Mouse (Mus musculus) MEL (cell line): ENCODE measurements around the gene Nub1. TPM values are rescaled to one million over a fixed set of nuclear protein-coding genes. Genes with fewer than 3 reads are reported as not detected.

Source experiments
- DNase-seq: peaks from one replicate; pipeline ENCODE4 v3.0.0; 2011; ENCODE audit warnings: low read depth, low spot score
- H3K27ac ChIP-seq: 2 replicates; pipeline ENCODE4 v1.5.1; 2012; ENCODE audit warnings: low read depth, mild to moderate bottlenecking, control low read depth, low read length, moderate library complexity; ENCODE audit not compliant: control insufficient read depth
- H3K27me3 ChIP-seq, 2 experiments: fragments of 150-350 bp in 1 of 2; sonication (generic) in 1 of 2; 2 replicates each; pipeline ENCODE4 v1.6.1; 2012; ENCODE audit warnings: low read length in 2 of 2, mild to moderate bottlenecking in 2 of 2, improper control_type of control experiment in 1 of 2, moderate library complexity in 1 of 2; ENCODE audit not compliant: insufficient read depth in 2 of 2, control insufficient read depth in 1 of 2
- H3K36me3 ChIP-seq, 2 experiments: 2 replicates each; pipeline ENCODE4 v1.6.1; 2012 to 2014; ENCODE audit warnings: low read length in 2 of 2, improper control_type of control experiment in 1 of 2, inconsistent platforms in 1 of 2, mild to moderate bottlenecking in 1 of 2; ENCODE audit not compliant: insufficient read depth in 2 of 2, control insufficient read depth in 1 of 2
- H3K4me1 ChIP-seq, 2 experiments: fragments of 150-350 bp in 1 of 2; sonication (generic) in 1 of 2; 2 replicates each; pipeline ENCODE4 v1.6.1; 2012; ENCODE audit warnings: low read length in 2 of 2, improper control_type of control experiment in 1 of 2, mild to moderate bottlenecking in 1 of 2; ENCODE audit not compliant: insufficient read depth in 2 of 2, control insufficient read depth in 1 of 2
- H3K4me3 ChIP-seq, 2 experiments: fragments of 150-350 bp in 1 of 2; sonication (generic) in 1 of 2; 2 replicates each; pipeline ENCODE4 v1.5.1; 2012; ENCODE audit warnings: low read depth in 2 of 2, low read length in 2 of 2, mild to moderate bottlenecking in 2 of 2, moderate library complexity in 2 of 2, control low read depth in 1 of 2, improper control_type of control experiment in 1 of 2; ENCODE audit not compliant: control insufficient read depth in 1 of 2, insufficient read depth in 1 of 2
- H3K79me2 ChIP-seq: 2 replicates; pipeline ENCODE4 v1.6.1; 2012; ENCODE audit warnings: mild to moderate bottlenecking, low read length, moderate library complexity; ENCODE audit not compliant: control insufficient read depth, poor library complexity, insufficient read depth
- H3K9ac ChIP-seq: 2 replicates; pipeline ENCODE4 v1.6.1; 2012; ENCODE audit warnings: low read depth, mild to moderate bottlenecking, control low read depth, low read length, moderate library complexity; ENCODE audit not compliant: control insufficient read depth, poor library complexity, severe bottlenecking
- H3K9me3 ChIP-seq: fragments of 150-350 bp; sonication (generic); replicated peaks from 2 replicates; pipeline ENCODE4 v1.6.1; 2012; ENCODE audit warnings: mild to moderate bottlenecking, low read length, improper control_type of control experiment, moderate library complexity; ENCODE audit not compliant: insufficient read depth
- BHLHE40 ChIP-seq: IDR thresholded peaks from 2 replicates; pipeline ENCODE4 v1.6.1; 2012; ENCODE audit warnings: low read depth, mild to moderate bottlenecking, inconsistent platforms, low read length, improper control_type of control experiment, borderline replicate concordance
- CHD1 ChIP-seq: IDR thresholded peaks from 2 replicates; pipeline ENCODE4 v1.6.1; 2012; ENCODE audit warnings: low read depth, mild to moderate bottlenecking, inconsistent platforms, low read length, improper control_type of control experiment
- CHD2 ChIP-seq: IDR thresholded peaks from 2 replicates; pipeline ENCODE4 v1.6.1; 2011; ENCODE audit warnings: low read length, improper control_type of control experiment
- CTCF ChIP-seq, 3 experiments: IDR thresholded peaks in 2 of 3; conservative IDR thresholded peaks in 1 of 3; 2 replicates each; pipeline ENCODE4 v1.5.1; 2011 to 2012; ENCODE audit warnings: low read length in 3 of 3, low read depth in 2 of 3, mild to moderate bottlenecking in 2 of 3, improper control_type of control experiment in 1 of 3, inconsistent platforms in 1 of 3, mixed read lengths in 1 of 3, moderate library complexity in 1 of 3; ENCODE audit not compliant: control insufficient read depth in 1 of 3, insufficient read depth in 1 of 3, poor library complexity in 1 of 3, severe bottlenecking in 1 of 3
- E2F4 ChIP-seq: IDR thresholded peaks from 2 replicates; pipeline ENCODE4 v1.6.1; 2011; ENCODE audit warnings: low read depth, low read length, improper control_type of control experiment, borderline replicate concordance
- ELF1 ChIP-seq: IDR thresholded peaks from 2 replicates; pipeline ENCODE4 v1.6.1; 2014; ENCODE audit warnings: low read depth, mild to moderate bottlenecking, inconsistent platforms, low read length, improper control_type of control experiment, moderate library complexity
- EP300 ChIP-seq, 2 experiments: IDR thresholded peaks; 2 replicates each; pipeline ENCODE4 v1.6.1; 2011; ENCODE audit warnings: improper control_type of control experiment in 2 of 2, low read length in 2 of 2, low read depth in 1 of 2, mild to moderate bottlenecking in 1 of 2
- ETS1 ChIP-seq: IDR thresholded peaks from 2 replicates; pipeline ENCODE4 v1.6.1; 2012; ENCODE audit warnings: low read depth, mild to moderate bottlenecking, inconsistent platforms, low read length, improper control_type of control experiment, moderate library complexity
- GATA1 ChIP-seq: IDR thresholded peaks from 2 replicates; pipeline ENCODE4 v1.6.1; 2011; ENCODE audit warnings: low read depth, low read length, improper control_type of control experiment
- JUND ChIP-seq: IDR thresholded peaks from 2 replicates; pipeline ENCODE4 v1.6.1; 2011; ENCODE audit warnings: low read depth, mild to moderate bottlenecking, improper control_type of control experiment, low read length
- MAX ChIP-seq: IDR thresholded peaks from 2 replicates; pipeline ENCODE4 v1.6.1; 2011; ENCODE audit warnings: low read length, improper control_type of control experiment
- MAZ ChIP-seq: IDR thresholded peaks from 2 replicates; pipeline ENCODE4 v1.6.1; 2012; ENCODE audit warnings: low read depth, mild to moderate bottlenecking, inconsistent platforms, low read length, improper control_type of control experiment
- MEF2A ChIP-seq: IDR thresholded peaks from 2 replicates; pipeline ENCODE4 v1.6.1; 2014; ENCODE audit warnings: low read depth, mild to moderate bottlenecking, inconsistent platforms, low read length, improper control_type of control experiment; ENCODE audit not compliant: poor library complexity, insufficient replicate concordance, severe bottlenecking; ENCODE audit errors: extremely low read depth
- MYB ChIP-seq: IDR thresholded peaks from 2 replicates; pipeline ENCODE4 v1.6.1; 2011; ENCODE audit warnings: mild to moderate bottlenecking, low read depth, low read length, improper control_type of control experiment
- MYC ChIP-seq: IDR thresholded peaks from 2 replicates; pipeline ENCODE4 v1.6.1; 2011; ENCODE audit warnings: low read depth, mild to moderate bottlenecking, low read length, improper control_type of control experiment, moderate library complexity
- NELFE ChIP-seq: IDR thresholded peaks from 2 replicates; pipeline ENCODE4 v1.6.1; 2011; ENCODE audit warnings: low read depth, low read length, improper control_type of control experiment
- NRF1 ChIP-seq: IDR thresholded peaks from 2 replicates; pipeline ENCODE4 v1.6.1; 2014; ENCODE audit warnings: low read depth, mild to moderate bottlenecking, inconsistent platforms, low read length, improper control_type of control experiment, moderate library complexity; ENCODE audit not compliant: poor library complexity, insufficient read depth, severe bottlenecking
- POLR2A ChIP-seq, 2 experiments: IDR thresholded peaks; 2 replicates each; pipeline ENCODE4 v1.6.1; 2011 to 2012; ENCODE audit warnings: low read length in 2 of 2, mild to moderate bottlenecking in 2 of 2, control low read depth in 1 of 2, improper control_type of control experiment in 1 of 2, low read depth in 1 of 2, moderate library complexity in 1 of 2; ENCODE audit not compliant: control insufficient read depth in 1 of 2, insufficient read depth in 1 of 2, poor library complexity in 1 of 2
- POLR2AphosphoS5 ChIP-seq: IDR thresholded peaks from 2 replicates; pipeline ENCODE4 v1.6.1; 2012; ENCODE audit warnings: low read depth, borderline replicate concordance, mild to moderate bottlenecking, inconsistent platforms, low read length, moderate library complexity, mixed read lengths
- RAD21 ChIP-seq: IDR thresholded peaks from 2 replicates; pipeline ENCODE4 v1.6.1; 2011; ENCODE audit warnings: mild to moderate bottlenecking, low read depth, low read length, improper control_type of control experiment
- SIN3A ChIP-seq: IDR thresholded peaks from 2 replicates; pipeline ENCODE4 v1.6.1; 2012; ENCODE audit warnings: low read length, improper control_type of control experiment, inconsistent platforms
- TAL1 ChIP-seq: IDR thresholded peaks from 2 replicates; pipeline ENCODE4 v1.6.1; 2012; ENCODE audit warnings: mild to moderate bottlenecking, inconsistent platforms, low read length, moderate library complexity, mixed read lengths
- TBP ChIP-seq: IDR thresholded peaks from 2 replicates; pipeline ENCODE4 v1.8.0; 2011; ENCODE audit warnings: low read depth, low read length, improper control_type of control experiment
- UBTF ChIP-seq: IDR thresholded peaks from 2 replicates; pipeline ENCODE4 v1.6.1; 2012; ENCODE audit warnings: low read depth, mild to moderate bottlenecking, inconsistent platforms, low read length, improper control_type of control experiment, moderate library complexity, borderline replicate concordance; ENCODE audit not compliant: insufficient read depth
- USF1 ChIP-seq: IDR thresholded peaks from 2 replicates; pipeline ENCODE4 v1.6.1; 2014; ENCODE audit warnings: low read depth, mild to moderate bottlenecking, inconsistent platforms, low read length, improper control_type of control experiment, moderate library complexity
- ZC3H11A ChIP-seq: IDR thresholded peaks from 2 replicates; pipeline ENCODE4 v1.6.1; 2012; ENCODE audit warnings: low read depth, mild to moderate bottlenecking, inconsistent platforms, low read length, improper control_type of control experiment
- ZKSCAN1 ChIP-seq: IDR thresholded peaks from 2 replicates; pipeline ENCODE4 v1.6.1; 2012; ENCODE audit warnings: low read depth, mild to moderate bottlenecking, inconsistent platforms, low read length, improper control_type of control experiment, moderate library complexity
- ZMIZ1 ChIP-seq: IDR thresholded peaks from 2 replicates; pipeline ENCODE4 v1.6.1; 2012; ENCODE audit warnings: low read depth, mild to moderate bottlenecking, inconsistent platforms, low read length, improper control_type of control experiment, moderate library complexity
- ZNF384 ChIP-seq: IDR thresholded peaks from 2 replicates; pipeline ENCODE4 v1.6.1; 2012; ENCODE audit warnings: low read depth, mild to moderate bottlenecking, inconsistent platforms, low read length, improper control_type of control experiment
- polyA plus RNA-seq, 2 experiments: library from polyadenylated mRNA; stranded (reverse) in 1 of 2; unstranded in 1 of 2; fragments of >175 nt in 1 of 2; fragments of >200 nt in 1 of 2; gene quantifications; 2 replicates each; pipeline versions ENCODE4 v1.2.1 to v1.2.4; 2012; ENCODE audit warnings: low replicate concordance in 2 of 2, low read depth in 1 of 2; ENCODE audit not compliant: insufficient read length in 2 of 2, insufficient read depth in 1 of 2, missing spikeins in 1 of 2
- total RNA-seq: library from RNA; depleted of rRNA; stranded (reverse); fragments of 300-350 nt; gene quantifications from 2 replicates; pipeline ENCODE4 v1.2.3, GENCODE M21; 2012

Gene Nub1
- total and polyA plus RNA-seq, 3 experiments = 38.3 to 59.6 TPM; not detected in 1

- Histone ChIP-seq H3K4me1 (peaks cover 9 to 39% of the 10 kb centered on the region in 2 experiments), H3K27me3 (no peaks in the 10 kb centered on the region), H3K36me3 (peaks cover 0 to 29% of the 10 kb centered on the region in 2 experiments; a peak in 2 of 4 replicates), H3K27ac (no peak overlapping the region), H3K79me2 (no peaks in the 10 kb centered on the region), H3K9ac (no peak overlapping the region), H3K9me3 (no peaks in the 10 kb centered on the region), H3K4me3 (no peak overlapping the region)
- DNase-seq = no peak
- TF ChIP-seq CTCF (IDR thresholded peaks at IDR 0.05 in 2 of 3, conservative IDR thresholded peaks at IDR 0.05 in 1 of 3; ENCODE audit: control insufficient read depth in 1 of 3, insufficient read depth in 1 of 3, low read depth in 2 of 3, low read length in 3 of 3, poor library complexity in 1 of 3, severe bottlenecking in 1 of 3) (no peak), GATA1 (no peak), BHLHE40 (no peak), MAX (no peak), JUND (no peak), MEF2A (no peak), NELFE (no peak), USF1 (no peak), NRF1 (no peak), MYC (no peak), ZKSCAN1 (no peak)
Observed at GRCm38 (mm10) chr5:24657113-24657512, 28.2 kb upstream of the Nub1 start.

- Histone ChIP-seq H3K4me3 (no peak overlapping the region), H3K9me3 (no peaks in the 10 kb centered on the region), H3K36me3 (peaks cover 0 to 24% of the 10 kb centered on the region in 2 experiments; a peak in 2 of 4 replicates), H3K27me3 (no peaks in the 10 kb centered on the region), H3K79me2 (no peaks in the 10 kb centered on the region), H3K9ac (peak overlapping the region; percentile 30; the same call in 1 of the 2 replicates), H3K27ac (peak overlapping the region; percentile 20; the same call in 1 of the 2 replicates), H3K4me1 (peaks cover 9 to 31% of the 10 kb centered on the region in 2 experiments)
- peak; percentile 91 for DNase-seq
- no peak for TF ChIP-seq ELF1
- TF ChIP-seq SIN3A = no peak
- TF ChIP-seq TBP = 0 out of 2 replicates have a peak, but pooled peaks have one; percentile 30
- no peak for TF ChIP-seq RAD21
- TF ChIP-seq TAL1 = no peak
- TF ChIP-seq USF1 = no peak
- TF ChIP-seq UBTF = no peak
- no peak for TF ChIP-seq CTCF (IDR thresholded peaks at IDR 0.05 in 2 of 3, conservative IDR thresholded peaks at IDR 0.05 in 1 of 3; ENCODE audit: control insufficient read depth in 1 of 3, insufficient read depth in 1 of 3, low read depth in 2 of 3, low read length in 3 of 3, poor library complexity in 1 of 3, severe bottlenecking in 1 of 3)
- no peak for TF ChIP-seq MAX
- no peak for TF ChIP-seq NELFE
- peak; percentile 94 for TF ChIP-seq ZNF384
- TF ChIP-seq EP300 (IDR thresholded peaks at IDR 0.05; ENCODE audit: low read depth in 1 of 2, low read length in 2 of 2) = peak; percentile 16 to 64; a peak in 1 of 4 replicates
- TF ChIP-seq MYB = no peak
- no peak for TF ChIP-seq POLR2AphosphoS5
- no peak for TF ChIP-seq NRF1
- TF ChIP-seq MAZ = peak; percentile 94
- peak; percentile 68 for TF ChIP-seq ETS1
- TF ChIP-seq ZC3H11A = no peak
- no peak for TF ChIP-seq MYC
- no peak for TF ChIP-seq CHD2
- no peak for TF ChIP-seq ZKSCAN1
- TF ChIP-seq GATA1 = peak; percentile 74
- TF ChIP-seq E2F4 = no peak
- no peak for TF ChIP-seq CHD1
- TF ChIP-seq ZMIZ1 = no peak
- TF ChIP-seq POLR2A (IDR thresholded peaks at IDR 0.05; ENCODE audit: control insufficient read depth in 1 of 2, insufficient read depth in 1 of 2, low read depth in 1 of 2, low read length in 2 of 2, poor library complexity in 1 of 2) = no peak
Observed at GRCm38 (mm10) chr5:24659708-24660423, 25.5 kb upstream of the Nub1 start.
